ENCODE assay signal across 29 mouse cellular contexts in genomic region chr17:59680511-59680910, GRCm38 (mm10).
"Had no signal": no experiment of that assay in that cellular context is flagged by ENCODE, and none has a peak within 500 bp of the region (broad histone marks: within the 10 kb centered on the region; RNA-seq: fewer than 3 reads in every experiment).

No protein-coding gene starts in this region.

- H3K36me3 ChIP-seq: embryonic facial prominence, embryonic 12.5 days; embryonic facial prominence, embryonic 13.5 days; embryonic facial prominence, embryonic 15.5 days; forebrain, embryonic 10.5 days; forebrain, embryonic 12.5 days; forebrain, embryonic 15.5 days; heart, embryonic 10.5 days had no signal

- DNase-seq: cerebellum, adult 2 months; cerebellum, adult 8-10 months; cerebellum, adult 9-10 months; cerebellum, adult 9-11 months; cerebellum, postnatal 10 days; cerebellum, postnatal 14 days; cerebellum, postnatal 25 days; cerebellum, postnatal 36 days; embryo, embryonic 11 days; forebrain, postnatal 0 days; gastrocnemius, adult 2 months; gastrocnemius, postnatal 10 days; gastrocnemius, postnatal 14 days; gastrocnemius, postnatal 25 days; gastrocnemius, postnatal 36 days; heart, adult 11 months; heart, adult 18-20 months; heart, adult 2 months had no signal

- H3K4me2 ChIP-seq: embryonic facial prominence, embryonic 12.5 days; embryonic facial prominence, embryonic 13.5 days; embryonic facial prominence, embryonic 15.5 days; forebrain, embryonic 12.5 days; forebrain, embryonic 13.5 days; forebrain, embryonic 15.5 days had no signal

- H3K4me1 ChIP-seq: embryonic facial prominence, embryonic 12.5 days; embryonic facial prominence, embryonic 13.5 days; embryonic facial prominence, embryonic 15.5 days; forebrain, embryonic 10.5 days; forebrain, embryonic 12.5 days; forebrain, embryonic 13.5 days; forebrain, embryonic 15.5 days; heart, embryonic 10.5 days had no signal

- H3K9me3 ChIP-seq: embryonic facial prominence, embryonic 12.5 days; embryonic facial prominence, embryonic 13.5 days; embryonic facial prominence, embryonic 15.5 days; forebrain, embryonic 10.5 days; forebrain, embryonic 12.5 days; forebrain, embryonic 13.5 days; forebrain, embryonic 15.5 days; heart, embryonic 10.5 days had no signal

- H3K27ac ChIP-seq: embryonic facial prominence, embryonic 12.5 days; embryonic facial prominence, embryonic 13.5 days; embryonic facial prominence, embryonic 15.5 days; forebrain, embryonic 10.5 days; forebrain, embryonic 12.5 days; forebrain, embryonic 13.5 days; forebrain, embryonic 15.5 days; gastrocnemius, adult 2 months; heart, adult 2 months; heart, embryonic 10.5 days had no signal

- ATAC-seq: forebrain, embryonic 13.5 days; forebrain, embryonic 14.5 days; forebrain, embryonic 15.5 days; forebrain, embryonic 16.5 days; forebrain, postnatal 0 days had no signal

- H3K9ac ChIP-seq: embryonic facial prominence, embryonic 12.5 days; embryonic facial prominence, embryonic 13.5 days; embryonic facial prominence, embryonic 15.5 days; forebrain, embryonic 12.5 days; forebrain, embryonic 13.5 days; forebrain, embryonic 15.5 days; forebrain, postnatal 0 days had no signal

- H3K27me3 ChIP-seq: embryonic facial prominence, embryonic 12.5 days; embryonic facial prominence, embryonic 13.5 days; embryonic facial prominence, embryonic 15.5 days; forebrain, embryonic 12.5 days; forebrain, embryonic 13.5 days; forebrain, embryonic 15.5 days had no signal

- H3K4me3 ChIP-seq: embryonic facial prominence, embryonic 12.5 days; embryonic facial prominence, embryonic 13.5 days; embryonic facial prominence, embryonic 15.5 days; erythroblast, embryonic 14.5 days; forebrain, embryonic 10.5 days; forebrain, embryonic 12.5 days; forebrain, embryonic 13.5 days; forebrain, embryonic 15.5 days; gastrocnemius, adult 2 months; heart, adult 2 months; heart, embryonic 10.5 days had no signal
